Mouse (Mus musculus) hindlimb bud, embryonic 11.5 days (tissue): ENCODE measurements around the gene Zbtb34.
A peak's percentile ranks its signal among the peaks of the same experiment; 100 is the strongest.

Experiments
- DNase-seq: peaks from one replicate; pipeline ENCODE4 v3.0.0-alpha.2; 2012; ENCODE audit warnings: low read depth, low spot score; ENCODE audit errors: extremely low spot score

Gene Zbtb34

GRCm38 (mm10) chr2:33403511-33404003 lies 27.6 kb downstream of the Zbtb34 start:
- no peak for DNase-seq

GRCm38 (mm10) chr2:33402638-33403037 lies 28.5 kb downstream of the Zbtb34 start:
- DNase-seq, result no peak

- DNase-seq, result peak; percentile 5
Measured at GRCm38 (mm10) chr2:33402236-33402635, 28.9 kb downstream of the Zbtb34 start.

GRCm38 (mm10) chr2:33401217-33401616 lies 29.9 kb downstream of the Zbtb34 start:
- DNase-seq, result no peak

- no peak for DNase-seq
Measured at GRCm38 (mm10) chr2:33400541-33400940, 30.6 kb downstream of the Zbtb34 start.

GRCm38 (mm10) chr2:33399091-33399490 lies 32.0 kb downstream of the Zbtb34 start:
- DNase-seq, result no peak

- DNase-seq, result no peak
Measured at GRCm38 (mm10) chr2:33397036-33397435, 34.1 kb downstream of the Zbtb34 start.

- no peak for DNase-seq
Measured at GRCm38 (mm10) chr2:33395053-33395452, 36.1 kb downstream of the Zbtb34 start.

- no peak for DNase-seq
Measured at GRCm38 (mm10) chr2:33393951-33394635, 37.0 kb downstream of the Zbtb34 start.

- no peak for DNase-seq
Measured at GRCm38 (mm10) chr2:33393021-33393420, 38.1 kb downstream of the Zbtb34 start.

- DNase-seq, result no peak
Measured at GRCm38 (mm10) chr2:33371648-33372408, 59.3 kb downstream of the Zbtb34 start.

GRCm38 (mm10) chr2:33370777-33371647 lies 60.1 kb downstream of the Zbtb34 start, which contains the start of gene Ralgps1:
Ralgps1 (minus strand) TSS chr2:33371486.
- DNase-seq, result peak; percentile 69

GRCm38 (mm10) chr2:33370276-33370776 lies 60.8 kb downstream of the Zbtb34 start:
- no peak for DNase-seq

- no peak for DNase-seq
Measured at GRCm38 (mm10) chr2:33369453-33369852, 61.7 kb downstream of the Zbtb34 start.

GRCm38 (mm10) chr2:33368486-33368885 lies 62.6 kb downstream of the Zbtb34 start:
- DNase-seq, result no peak

- no peak for DNase-seq
Measured at GRCm38 (mm10) chr2:33365703-33366471, 65.2 kb downstream of the Zbtb34 start.

GRCm38 (mm10) chr2:33364656-33365055 lies 66.5 kb downstream of the Zbtb34 start:
- DNase-seq, result no peak

- DNase-seq, result no peak
Measured at GRCm38 (mm10) chr2:33363890-33364289, 67.2 kb downstream of the Zbtb34 start.

- no peak for DNase-seq
Measured at GRCm38 (mm10) chr2:33361139-33361716, 69.9 kb downstream of the Zbtb34 start.

- no peak for DNase-seq
Measured at GRCm38 (mm10) chr2:33360564-33360963, 70.6 kb downstream of the Zbtb34 start.
